Mouse (Mus musculus) lung, embryonic 16.5 days (tissue): ENCODE measurements at regions not wholly inside any gene's neighbourhood (a gene's known extent, or its start where the extent isn't known, plus 50 kb on each side); places are given as distances from the start of the nearest gene placed in this dataset.

Source experiments
- ATAC-seq: fragments of 200-750 bp; cut with Nextera tagmentation; 2 replicates; pipeline ENCODE4 v1.8.0; 2017; ENCODE audit warnings: low read depth, mild to moderate bottlenecking, moderate library complexity
- H3K27ac ChIP-seq: fragments of 300-500 bp; sonication (generic); 2 replicates; pipeline ENCODE4 v1.5.1; 2014; ENCODE audit warnings: mild to moderate bottlenecking, control low read depth, low read length
- H3K27me3 ChIP-seq: fragments of 300-500 bp; sonication (generic); 2 replicates; pipeline ENCODE4 v1.6.1; 2014; ENCODE audit warnings: low read depth, low read length, mixed read lengths; ENCODE audit not compliant: control insufficient read depth, insufficient read depth
- H3K36me3 ChIP-seq: fragments of 300-500 bp; sonication (generic); 2 replicates; pipeline ENCODE4 v1.6.1; 2014; ENCODE audit warnings: low read length; ENCODE audit not compliant: control insufficient read depth, insufficient read depth
- H3K4me1 ChIP-seq: fragments of 300-500 bp; sonication (generic); replicated peaks from 2 replicates; pipeline ENCODE4 v1.6.1; 2014; ENCODE audit warnings: low read length, mixed read lengths; ENCODE audit not compliant: control insufficient read depth, insufficient read depth
- H3K4me2 ChIP-seq: fragments of 300-500 bp; sonication (generic); 2 replicates; pipeline ENCODE4 v1.6.1; 2014; ENCODE audit warnings: low read depth, low read length, control low read depth
- H3K4me3 ChIP-seq: fragments of 300-500 bp; sonication (generic); 2 replicates; pipeline ENCODE4 v1.5.1; 2014; ENCODE audit warnings: mild to moderate bottlenecking, low read length, control low read depth
- H3K9ac ChIP-seq: fragments of 300-500 bp; sonication (generic); 2 replicates; pipeline ENCODE4 v1.6.1; 2014; ENCODE audit warnings: low read length, control low read depth
- H3K9me3 ChIP-seq: fragments of 300-500 bp; sonication (generic); 2 replicates; pipeline ENCODE4 v1.6.1; 2016; ENCODE audit warnings: low read length; ENCODE audit not compliant: control insufficient read depth
- WGBS: fragments of 180-500 bp; shearing (Covaris S2); extraction: QIAGEN DNeasy Blood & Tissue Kit; methylation state at CpG from one replicate; pipeline ENCODE4 v1.1.7; 2014; 5-methylcytosine and 5-hydroxymethylcytosine counted together

- Histone ChIP-seq H3K27ac (no peak overlapping the region), H3K4me1 (no peaks in the 10 kb centered on the region), H3K4me3 (no peak overlapping the region), H3K9ac (no peak overlapping the region), H3K4me2 (no peak overlapping the region), H3K9me3 (no peaks in the 10 kb centered on the region), H3K36me3 (no peaks in the 10 kb centered on the region), H3K27me3 (no peaks in the 10 kb centered on the region)
- WGBS, result 70% methylated on average over 4 of the region's 4 CpGs
- ATAC-seq, result no peak
Observed at GRCm38 (mm10) chr11:7592010-7592409, 378.3 kb upstream of the Igfbp3 start.

GRCm38 (mm10) chr11:7583296-7583695 lies 369.6 kb upstream of the Igfbp3 start:
- no peak overlapping the region for H3K4me3 ChIP-seq
- H3K27ac ChIP-seq, result no peak overlapping the region
- H3K27me3 ChIP-seq, result no peaks in the 10 kb centered on the region
- no peaks in the 10 kb centered on the region for H3K4me1 ChIP-seq
- no peaks in the 10 kb centered on the region for H3K9me3 ChIP-seq
- no peak overlapping the region for H3K9ac ChIP-seq
- no peak for ATAC-seq
- WGBS, result 84% methylated on average over 2 of the region's 2 CpGs
- H3K36me3 ChIP-seq, result no peaks in the 10 kb centered on the region
- no peak overlapping the region for H3K4me2 ChIP-seq

- Histone ChIP-seq H3K9me3 (no peaks in the 10 kb centered on the region), H3K27ac (no peak overlapping the region), H3K36me3 (no peaks in the 10 kb centered on the region), H3K27me3 (no peaks in the 10 kb centered on the region), H3K4me2 (no peak overlapping the region), H3K9ac (no peak overlapping the region), H3K4me1 (no peaks in the 10 kb centered on the region), H3K4me3 (no peak overlapping the region)
- WGBS, result 68% methylated on average over 1 of the region's 1 CpGs
- no peak for ATAC-seq
Observed at GRCm38 (mm10) chr11:7568484-7568883, 354.8 kb upstream of the Igfbp3 start.

GRCm38 (mm10) chr11:7562029-7562428 lies 348.3 kb upstream of the Igfbp3 start:
- Histone ChIP-seq H3K27ac (no peak overlapping the region), H3K9ac (no peak overlapping the region), H3K4me3 (no peak overlapping the region), H3K4me1 (no peaks in the 10 kb centered on the region), H3K27me3 (no peaks in the 10 kb centered on the region), H3K9me3 (no peaks in the 10 kb centered on the region), H3K4me2 (no peak overlapping the region), H3K36me3 (no peaks in the 10 kb centered on the region)
- no peak for ATAC-seq
- WGBS, result 38% methylated on average over 2 of the region's 2 CpGs

DNA sequence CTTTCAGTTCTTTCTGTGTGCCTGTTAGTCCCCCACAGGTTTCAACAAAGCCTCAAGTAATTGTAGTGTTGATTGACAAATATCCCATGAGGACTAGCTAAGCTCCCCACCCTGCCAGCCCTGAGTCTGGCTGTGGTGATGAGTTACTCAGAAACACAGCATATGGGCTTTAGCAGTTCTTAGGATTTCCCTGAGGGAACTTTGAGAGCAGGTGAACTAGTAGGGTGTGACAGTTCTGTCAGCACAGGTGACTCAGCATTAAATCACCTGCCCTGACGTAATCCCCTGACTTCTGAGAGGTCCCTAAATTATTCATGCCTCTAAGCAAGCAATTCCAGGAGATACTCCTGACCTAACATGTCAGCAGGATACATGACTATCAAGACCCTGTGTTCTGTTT lies 347.7 kb upstream of the Igfbp3 start:
- H3K27ac ChIP-seq, result no peak overlapping the region
- no peaks in the 10 kb centered on the region for H3K4me1 ChIP-seq
- H3K9me3 ChIP-seq, result no peaks in the 10 kb centered on the region
- H3K9ac ChIP-seq, result no peak overlapping the region
- H3K4me2 ChIP-seq, result no peak overlapping the region
- WGBS, result 50% methylated on average over 1 of the region's 1 CpGs
- H3K4me3 ChIP-seq, result no peak overlapping the region
- no peaks in the 10 kb centered on the region for H3K36me3 ChIP-seq
- H3K27me3 ChIP-seq, result no peaks in the 10 kb centered on the region
- ATAC-seq, result no peak

DNA sequence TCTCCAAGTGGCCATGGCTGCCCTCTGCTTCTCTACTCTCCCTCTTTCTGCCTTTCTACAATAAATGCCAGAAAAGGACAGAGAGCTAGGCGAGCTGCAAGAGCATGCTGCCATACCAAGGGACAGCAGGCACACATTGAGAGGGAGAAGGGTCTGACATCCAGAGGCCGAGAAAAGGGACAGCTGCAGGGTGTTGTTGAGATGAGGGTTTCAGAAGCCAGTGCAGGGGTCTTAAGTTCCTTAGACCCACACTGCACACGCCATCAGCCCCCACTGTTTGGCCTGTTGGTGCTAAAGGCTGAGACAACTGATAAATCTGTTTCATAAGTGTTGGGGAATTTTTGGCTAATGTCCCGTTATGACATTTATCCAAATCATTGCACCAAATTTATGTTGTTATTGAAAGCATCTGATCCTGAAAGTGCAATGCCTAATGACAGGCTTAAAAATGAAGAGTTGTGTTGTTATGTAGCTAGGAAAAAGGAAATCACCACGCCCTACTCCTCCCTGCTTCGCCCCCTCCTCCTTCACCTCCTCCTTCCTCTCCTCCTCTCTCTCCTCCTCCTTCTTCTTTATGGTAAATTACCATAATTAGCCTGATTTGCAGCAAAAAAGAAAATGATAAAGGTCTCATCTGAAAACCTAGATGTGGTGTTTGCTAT lies 342.0 kb upstream of the Igfbp3 start:
- no peaks in the 10 kb centered on the region for H3K36me3 ChIP-seq
- H3K27me3 ChIP-seq, result no peaks in the 10 kb centered on the region
- peak; percentile 88 for ATAC-seq
- H3K9ac ChIP-seq, result no peak overlapping the region
- 50% methylated on average over 6 of the region's 6 CpGs for WGBS
- no peaks in the 10 kb centered on the region for H3K9me3 ChIP-seq
- no peak overlapping the region for H3K4me3 ChIP-seq
- H3K4me1 ChIP-seq, result no peaks in the 10 kb centered on the region
- H3K27ac ChIP-seq, result no peak overlapping the region
- no peak overlapping the region for H3K4me2 ChIP-seq

DNA sequence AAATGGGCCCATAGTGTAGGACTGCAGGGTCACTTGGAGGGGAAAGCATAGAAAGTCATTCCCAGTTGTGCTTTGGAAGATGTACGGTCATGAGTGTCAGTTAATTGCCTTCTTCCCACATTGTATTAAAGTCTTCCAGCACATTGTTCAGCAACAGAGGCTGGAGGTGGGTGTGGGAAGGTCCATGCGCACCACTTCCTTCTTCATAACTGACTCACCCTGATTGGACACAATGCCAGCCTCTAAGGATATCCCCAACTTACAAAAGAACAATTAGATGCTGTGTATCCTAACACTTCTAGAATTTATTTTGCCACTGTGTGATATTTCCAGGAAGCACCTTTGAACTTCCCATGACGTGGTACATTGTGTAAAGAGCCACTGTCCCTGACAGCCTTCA lies 338.4 kb upstream of the Igfbp3 start:
- Histone ChIP-seq H3K4me2 (no peak overlapping the region), H3K36me3 (no peaks in the 10 kb centered on the region), H3K27ac (no peak overlapping the region), H3K4me3 (no peak overlapping the region), H3K9ac (no peak overlapping the region), H3K4me1 (no peaks in the 10 kb centered on the region), H3K27me3 (no peaks in the 10 kb centered on the region), H3K9me3 (no peaks in the 10 kb centered on the region)
- no peak for ATAC-seq
- WGBS, result 67% methylated on average over 3 of the region's 3 CpGs

DNA sequence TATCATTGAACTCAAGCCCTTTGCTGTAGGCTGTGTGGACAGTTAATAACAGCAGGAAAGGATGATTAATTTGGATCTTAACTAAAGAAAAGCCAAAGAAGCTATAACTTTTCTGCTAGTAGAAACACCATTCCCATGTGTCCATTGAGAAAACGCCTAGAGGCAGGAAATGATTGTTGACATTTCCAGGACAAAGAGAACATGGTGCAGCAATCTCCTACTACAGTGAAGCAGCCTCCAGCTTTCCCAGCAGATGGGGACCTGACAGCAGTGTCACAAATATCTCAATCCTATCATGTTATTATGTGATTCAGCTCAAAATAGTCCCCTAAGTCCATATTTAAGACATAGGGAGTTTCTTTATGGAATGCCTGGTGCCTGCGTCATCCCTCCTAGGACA lies 334.1 kb upstream of the Igfbp3 start:
- no peaks in the 10 kb centered on the region for H3K36me3 ChIP-seq
- H3K9ac ChIP-seq, result no peak overlapping the region
- H3K27me3 ChIP-seq, result no peaks in the 10 kb centered on the region
- H3K27ac ChIP-seq, result no peak overlapping the region
- 52% methylated on average over 2 of the region's 2 CpGs for WGBS
- no peak overlapping the region for H3K4me3 ChIP-seq
- no peak overlapping the region for H3K4me2 ChIP-seq
- no peaks in the 10 kb centered on the region for H3K9me3 ChIP-seq
- no peak for ATAC-seq
- H3K4me1 ChIP-seq, result no peaks in the 10 kb centered on the region

GRCm38 (mm10) chr11:7545621-7546020 lies 331.9 kb upstream of the Igfbp3 start:
- Histone ChIP-seq H3K27me3 (no peaks in the 10 kb centered on the region), H3K4me3 (no peak overlapping the region), H3K36me3 (no peaks in the 10 kb centered on the region), H3K4me1 (no peaks in the 10 kb centered on the region), H3K9me3 (no peaks in the 10 kb centered on the region), H3K27ac (no peak overlapping the region), H3K4me2 (no peak overlapping the region), H3K9ac (no peak overlapping the region)
- ATAC-seq, result no peak
- WGBS, result 62% methylated on average over 2 of the region's 2 CpGs

- 34% methylated on average over 2 of the region's 2 CpGs for WGBS
- H3K27ac ChIP-seq, result no peak overlapping the region
Observed at GRCm38 (mm10) chr11:7534590-7534989, 320.9 kb upstream of the Igfbp3 start.

More at GRCm38 (mm10) chr11:7534590-7534989, 320.9 kb upstream of the Igfbp3 start:
- ATAC-seq, result no peak
- Histone ChIP-seq H3K9me3 (peaks cover 7% of the 10 kb centered on the region), H3K4me1 (0 out of 2 replicates have a peak, but pooled peaks cover 3% of the 10 kb centered on the region), H3K9ac (no peak overlapping the region), H3K36me3 (no peaks in the 10 kb centered on the region), H3K4me2 (no peak overlapping the region), H3K27me3 (no peaks in the 10 kb centered on the region), H3K4me3 (no peak overlapping the region)
